Mouse (Mus musculus) embryonic facial prominence, embryonic 12.5 days (tissue): ENCODE measurements around the gene Ubfd1. TPM values are rescaled to one million over a fixed set of nuclear protein-coding genes. Genes with fewer than 3 reads are reported as not detected.

Experiments used
- ATAC-seq: fragments of 200-750 bp; cut with Nextera tagmentation; 2 replicates; pipeline ENCODE4 v1.8.0; 2017; ENCODE audit not compliant: insufficient number of reproducible peaks, insufficient read depth, low FRiP score, low TSS enrichment
- H3K27ac ChIP-seq: fragments of 300-500 bp; sonication (generic); 2 replicates; pipeline ENCODE4 v1.5.1; 2016; ENCODE audit warnings: mild to moderate bottlenecking
- H3K27me3 ChIP-seq: fragments of 300-500 bp; sonication (generic); 2 replicates; pipeline ENCODE4 v1.6.1; 2016; ENCODE audit warnings: mild to moderate bottlenecking, moderate library complexity
- H3K36me3 ChIP-seq: fragments of 300-500 bp; sonication (generic); 2 replicates; pipeline ENCODE4 v1.6.1; 2016; ENCODE audit warnings: mild to moderate bottlenecking
- H3K4me1 ChIP-seq: fragments of 300-500 bp; sonication (generic); 2 replicates; pipeline ENCODE4 v1.6.1; 2016
- H3K4me2 ChIP-seq: fragments of 300-500 bp; sonication (generic); replicated peaks from 2 replicates; pipeline ENCODE4 v1.6.1; 2016; ENCODE audit warnings: mild to moderate bottlenecking, moderate library complexity
- H3K4me3 ChIP-seq: fragments of 300-500 bp; sonication (generic); 2 replicates; pipeline ENCODE4 v1.5.1; 2016; ENCODE audit warnings: mild to moderate bottlenecking
- H3K9ac ChIP-seq: fragments of 300-500 bp; sonication (generic); 2 replicates; pipeline ENCODE4 v1.6.1; 2016; ENCODE audit warnings: mild to moderate bottlenecking, moderate library complexity
- H3K9me3 ChIP-seq: fragments of 300-500 bp; sonication (generic); 2 replicates; pipeline ENCODE4 v1.6.1; 2016; ENCODE audit warnings: mild to moderate bottlenecking, moderate library complexity
- WGBS: fragments of 180-500 bp; shearing (Covaris S2); methylation state at CpG from one replicate; pipeline ENCODE4 v1.1.7; 2016; 5-methylcytosine and 5-hydroxymethylcytosine counted together
- polyA plus RNA-seq: library from polyadenylated mRNA; unstranded; fragments of >200 nt; fragmentation: Nextera tagmentation; extraction: Ambion mirVana; gene quantifications from 2 replicates; pipeline ENCODE4 v1.2.1, GENCODE M21; 2016

Ubfd1 gene
- polyA plus RNA-seq, 1 experiment from 2014 or later: 103 TPM

- peaks cover 40% of the 10 kb centered on the region for H3K36me3 ChIP-seq
- H3K4me3 ChIP-seq: no peak overlapping the region
- ATAC-seq: no peak
These were observed 20.2 kb upstream of the Ubfd1 start for GRCm38 (mm10) chr7:122046813-122047212.

DNA sequence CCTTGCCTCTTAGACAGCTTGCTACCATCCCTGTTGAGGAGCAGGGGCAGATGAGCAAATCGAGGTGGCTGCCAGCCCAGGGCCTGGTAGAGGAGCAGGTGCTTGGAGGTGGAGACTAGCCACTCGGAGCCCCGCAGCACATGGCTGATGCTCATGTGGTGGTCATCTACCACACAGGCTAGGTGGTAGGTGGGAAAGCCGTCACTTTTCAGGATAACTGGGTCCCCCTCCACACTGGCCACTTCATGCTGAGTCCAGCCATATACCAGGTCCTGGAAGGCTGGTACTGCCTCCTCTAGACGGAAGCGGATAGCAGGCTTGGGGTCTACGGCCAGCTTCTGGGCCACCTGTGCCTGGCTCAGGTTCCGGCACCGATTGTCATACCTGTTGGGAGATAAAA lies 18.8 kb upstream of the Ubfd1 start:
- no peak overlapping the region for H3K4me2 ChIP-seq
- H3K9ac ChIP-seq: no peak overlapping the region
- no peaks in the 10 kb centered on the region for H3K27me3 ChIP-seq
- no peak overlapping the region for H3K27ac ChIP-seq
- H3K4me3 ChIP-seq: no peak overlapping the region
- WGBS: 93% methylated on average over 9 of the region's 9 CpGs
- no peaks in the 10 kb centered on the region for H3K9me3 ChIP-seq
- H3K4me1 ChIP-seq: no peaks in the 10 kb centered on the region
- no peak for ATAC-seq
- peaks cover 36% of the 10 kb centered on the region for H3K36me3 ChIP-seq

More at GRCm38 (mm10) chr7:122046813-122047212, 20.2 kb upstream of the Ubfd1 start:
- H3K4me1 ChIP-seq: no peaks in the 10 kb centered on the region
- 88% methylated on average over 2 of the region's 2 CpGs for WGBS
- no peak overlapping the region for H3K9ac ChIP-seq
- no peaks in the 10 kb centered on the region for H3K9me3 ChIP-seq
- no peaks in the 10 kb centered on the region for H3K27me3 ChIP-seq
- no peak overlapping the region for H3K4me2 ChIP-seq
- no peak overlapping the region for H3K27ac ChIP-seq

DNA sequence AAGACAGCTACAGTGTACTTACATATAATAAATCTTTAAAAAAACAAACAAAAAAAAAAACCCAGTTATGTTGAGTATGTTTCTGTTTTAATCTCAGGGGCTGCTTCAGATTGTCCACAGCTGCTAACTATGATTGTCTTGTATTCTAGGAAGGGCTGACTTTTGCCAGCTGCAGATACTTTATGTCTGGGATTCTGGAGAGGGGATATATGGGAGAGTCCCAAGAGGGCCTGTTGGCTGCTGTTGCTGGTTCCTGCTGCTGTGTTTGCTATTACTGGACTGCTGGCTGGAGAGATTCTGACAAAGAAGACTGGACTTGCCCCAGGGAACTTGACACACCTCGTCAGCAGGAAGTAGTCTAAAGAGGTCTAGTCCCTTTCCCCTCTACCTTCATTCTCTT lies 16.1 kb upstream of the Ubfd1 start:
- H3K9ac ChIP-seq: no peak overlapping the region
- peaks cover 52% of the 10 kb centered on the region for H3K36me3 ChIP-seq
- H3K4me3 ChIP-seq: no peak overlapping the region
- no peak overlapping the region for H3K4me2 ChIP-seq
- 88% methylated on average over 1 of the region's 1 CpGs for WGBS
- H3K4me1 ChIP-seq: no peaks in the 10 kb centered on the region
- no peak overlapping the region for H3K27ac ChIP-seq
- no peaks in the 10 kb centered on the region for H3K9me3 ChIP-seq
- H3K27me3 ChIP-seq: no peaks in the 10 kb centered on the region
- no peak for ATAC-seq

DNA sequence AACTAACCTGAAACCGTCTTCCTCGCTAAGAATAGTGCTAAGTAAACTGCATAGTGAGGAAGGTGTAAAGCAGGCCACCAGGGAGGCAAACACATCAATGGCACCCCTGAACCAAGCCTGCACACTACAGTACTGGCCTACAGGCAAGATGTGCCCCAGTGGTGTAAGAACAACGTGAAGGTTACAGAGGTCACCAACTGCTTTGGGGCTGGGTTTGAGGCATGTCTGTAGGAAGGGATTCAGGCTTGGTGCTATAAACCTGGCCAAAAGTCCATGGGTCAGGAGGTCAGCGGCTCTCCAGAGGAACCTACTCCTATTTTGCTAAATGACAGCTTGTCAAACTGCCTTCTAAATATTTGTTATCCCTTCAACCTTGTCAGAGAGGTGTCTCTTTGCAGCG lies 10.3 kb upstream of the Ubfd1 start:
- Histone ChIP-seq H3K36me3 (peaks cover 36% of the 10 kb centered on the region), H3K4me2 (no peak overlapping the region), H3K4me1 (no peaks in the 10 kb centered on the region), H3K9ac (no peak overlapping the region), H3K27me3 (no peaks in the 10 kb centered on the region), H3K9me3 (no peaks in the 10 kb centered on the region), H3K27ac (no peak overlapping the region), H3K4me3 (no peak overlapping the region)
- no peak for ATAC-seq
- WGBS: 78% methylated on average over 5 of the region's 5 CpGs

DNA sequence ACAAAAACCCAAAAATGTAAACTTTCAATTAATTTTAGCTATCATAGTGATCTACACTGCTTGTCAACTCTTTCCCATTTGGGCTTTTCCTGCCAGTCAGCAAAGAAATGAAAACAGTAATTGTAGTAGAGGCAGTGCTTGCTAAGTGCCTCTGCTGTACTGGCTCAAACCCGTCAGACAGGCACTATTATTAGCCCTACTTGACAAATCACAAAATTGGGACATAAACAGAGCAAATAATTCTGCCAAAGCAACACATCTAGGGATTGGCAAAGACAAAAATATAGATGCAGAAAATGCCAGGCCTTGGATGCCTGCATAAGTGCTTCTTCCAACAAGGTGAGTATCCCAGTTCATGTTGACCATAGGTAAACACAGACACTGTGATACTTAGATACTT lies 1.3 kb upstream of the Ubfd1 start:
- H3K4me1 ChIP-seq: peaks cover 19% of the 10 kb centered on the region
- 66% methylated on average over 1 of the region's 1 CpGs for WGBS
- ATAC-seq: no peak
- H3K9ac ChIP-seq: 0 out of 2 replicates have a peak overlapping the region, but pooled peaks have one; percentile 19
- no peaks in the 10 kb centered on the region for H3K27me3 ChIP-seq
- peaks cover 24% of the 10 kb centered on the region for H3K36me3 ChIP-seq
- no peak overlapping the region for H3K4me3 ChIP-seq
- no peaks in the 10 kb centered on the region for H3K9me3 ChIP-seq
- no peak overlapping the region for H3K27ac ChIP-seq
- peak overlapping the region; percentile 71 for H3K4me2 ChIP-seq

- no peak; the same call in 1 of the 2 replicates for ATAC-seq
- peak overlapping the region; percentile 71 for H3K4me2 ChIP-seq
- peak overlapping the region; percentile 91 for H3K9ac ChIP-seq
- peaks cover 19% of the 10 kb centered on the region for H3K4me1 ChIP-seq
- WGBS: 18% methylated on average over 31 of the region's 31 CpGs
- H3K4me3 ChIP-seq: peak overlapping the region; percentile 86
- H3K9me3 ChIP-seq: no peaks in the 10 kb centered on the region
- H3K36me3 ChIP-seq: peaks cover 26% of the 10 kb centered on the region
- H3K27ac ChIP-seq: peak overlapping the region; percentile 85
- H3K27me3 ChIP-seq: no peaks in the 10 kb centered on the region
These were observed 652 bp upstream of the Ubfd1 start for GRCm38 (mm10) chr7:122066102-122066944.

- H3K4me2 ChIP-seq: peak overlapping the region; percentile 73
- ATAC-seq: peak; percentile 31
- H3K4me1 ChIP-seq: peaks cover 19% of the 10 kb centered on the region
- H3K27me3 ChIP-seq: no peaks in the 10 kb centered on the region
- WGBS: 1% methylated on average over 58 of the region's 58 CpGs
- peak overlapping the region; percentile 91 for H3K9ac ChIP-seq
- no peaks in the 10 kb centered on the region for H3K9me3 ChIP-seq
- H3K27ac ChIP-seq: peak overlapping the region; percentile 85
- peaks cover 31% of the 10 kb centered on the region for H3K36me3 ChIP-seq
- peak overlapping the region; percentile 86 for H3K4me3 ChIP-seq
These were observed 774 bp downstream of the Ubfd1 start for GRCm38 (mm10) chr7:122067517-122068381.

DNA sequence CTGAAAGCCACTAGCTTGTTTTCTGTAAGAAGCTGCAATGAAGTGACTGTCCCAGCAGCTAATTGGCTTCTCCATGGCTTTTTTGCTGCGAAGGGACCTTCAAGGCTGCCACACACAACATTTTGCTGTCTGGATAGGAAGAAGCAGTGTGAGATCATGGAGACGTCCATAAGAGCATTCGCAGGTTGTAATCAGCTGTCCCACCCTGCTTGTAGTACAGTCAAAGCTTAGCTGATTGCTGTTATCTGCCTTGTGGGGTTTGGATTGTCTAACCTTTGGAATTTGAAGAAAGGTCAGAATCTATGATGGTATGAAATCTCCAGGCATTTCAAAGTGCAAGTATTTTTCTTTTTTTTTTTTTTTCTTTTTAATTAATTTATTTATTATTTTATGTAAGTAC lies 7.4 kb downstream of the Ubfd1 start:
- H3K4me3 ChIP-seq: no peak overlapping the region
- ATAC-seq: no peak
- 78% methylated on average over 3 of the region's 3 CpGs for WGBS
- peaks cover 81% of the 10 kb centered on the region for H3K36me3 ChIP-seq
- no peaks in the 10 kb centered on the region for H3K27me3 ChIP-seq
- no peak overlapping the region for H3K9ac ChIP-seq
- H3K4me1 ChIP-seq: no peaks in the 10 kb centered on the region
- H3K4me2 ChIP-seq: no peak overlapping the region
- H3K27ac ChIP-seq: no peak overlapping the region
- no peaks in the 10 kb centered on the region for H3K9me3 ChIP-seq

DNA sequence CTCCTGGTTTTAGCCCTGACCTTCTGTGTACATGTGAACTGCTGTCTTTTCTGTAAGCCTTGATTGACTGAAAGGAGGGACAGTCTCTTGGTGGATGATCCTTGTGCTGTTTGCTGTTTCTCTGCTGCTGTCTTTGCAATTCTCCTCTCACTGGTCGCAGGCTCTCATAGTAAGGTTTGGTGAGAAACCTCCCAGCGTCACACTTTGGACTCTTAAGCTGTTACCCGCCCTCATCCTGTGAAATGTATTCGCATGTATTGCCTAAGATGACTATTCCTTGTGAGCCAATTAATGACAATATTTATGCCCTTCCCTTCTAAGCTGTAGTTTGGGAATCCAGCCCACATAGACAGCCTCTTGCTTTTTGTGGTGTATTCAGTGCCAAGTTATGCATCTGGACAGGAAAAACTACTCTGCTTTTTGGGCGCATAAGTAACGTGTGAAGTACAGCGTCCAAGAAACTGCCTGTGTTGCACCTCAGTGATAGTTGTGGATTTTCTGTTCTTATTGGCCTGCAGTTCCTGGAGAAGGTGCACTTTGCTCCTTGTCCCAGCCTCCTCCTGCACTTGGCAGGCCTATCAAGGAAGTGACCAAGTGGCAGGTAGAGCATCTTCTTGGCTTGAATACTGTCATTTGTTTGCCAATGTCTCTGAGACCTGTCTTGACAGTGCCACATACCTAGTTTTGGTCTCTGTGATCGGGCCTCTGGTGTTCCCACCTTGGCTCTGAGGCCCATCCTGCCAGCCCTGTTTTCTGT lies 13.0 kb downstream of the Ubfd1 start:
- Histone ChIP-seq H3K9ac (no peak overlapping the region), H3K9me3 (no peaks in the 10 kb centered on the region), H3K4me1 (no peaks in the 10 kb centered on the region), H3K27ac (no peak overlapping the region), H3K27me3 (no peaks in the 10 kb centered on the region), H3K36me3 (peaks cover 71% of the 10 kb centered on the region), H3K4me2 (no peak overlapping the region), H3K4me3 (no peak overlapping the region)
- no peak for ATAC-seq
- 95% methylated on average over 8 of the region's 8 CpGs for WGBS

DNA sequence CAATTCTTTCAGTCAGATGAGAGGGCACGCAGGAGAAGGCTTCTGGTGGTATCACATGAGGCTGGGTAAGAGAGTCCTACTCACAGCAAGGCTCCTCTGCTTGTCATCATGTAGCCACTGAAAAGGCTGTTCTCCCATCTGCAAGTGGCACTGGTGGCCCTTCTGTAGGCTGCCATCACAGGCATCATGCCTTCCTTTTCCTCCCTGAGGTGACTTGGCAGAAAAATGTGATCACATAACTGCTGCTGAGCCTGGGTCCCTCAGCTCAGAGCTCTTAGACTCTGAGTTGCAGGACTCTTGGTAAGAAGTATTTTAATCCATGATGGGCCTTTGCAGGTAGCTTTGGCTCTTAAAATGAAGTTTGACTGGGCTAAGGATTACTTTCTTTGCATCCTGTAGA lies 14.1 kb downstream of the Ubfd1 start:
- Histone ChIP-seq H3K36me3 (peaks cover 67% of the 10 kb centered on the region), H3K27ac (no peak overlapping the region), H3K4me1 (no peaks in the 10 kb centered on the region), H3K27me3 (no peaks in the 10 kb centered on the region), H3K4me3 (no peak overlapping the region), H3K4me2 (no peak overlapping the region), H3K9ac (no peak overlapping the region), H3K9me3 (no peaks in the 10 kb centered on the region)
- 91% methylated on average over 1 of the region's 1 CpGs for WGBS
- ATAC-seq: no peak

DNA sequence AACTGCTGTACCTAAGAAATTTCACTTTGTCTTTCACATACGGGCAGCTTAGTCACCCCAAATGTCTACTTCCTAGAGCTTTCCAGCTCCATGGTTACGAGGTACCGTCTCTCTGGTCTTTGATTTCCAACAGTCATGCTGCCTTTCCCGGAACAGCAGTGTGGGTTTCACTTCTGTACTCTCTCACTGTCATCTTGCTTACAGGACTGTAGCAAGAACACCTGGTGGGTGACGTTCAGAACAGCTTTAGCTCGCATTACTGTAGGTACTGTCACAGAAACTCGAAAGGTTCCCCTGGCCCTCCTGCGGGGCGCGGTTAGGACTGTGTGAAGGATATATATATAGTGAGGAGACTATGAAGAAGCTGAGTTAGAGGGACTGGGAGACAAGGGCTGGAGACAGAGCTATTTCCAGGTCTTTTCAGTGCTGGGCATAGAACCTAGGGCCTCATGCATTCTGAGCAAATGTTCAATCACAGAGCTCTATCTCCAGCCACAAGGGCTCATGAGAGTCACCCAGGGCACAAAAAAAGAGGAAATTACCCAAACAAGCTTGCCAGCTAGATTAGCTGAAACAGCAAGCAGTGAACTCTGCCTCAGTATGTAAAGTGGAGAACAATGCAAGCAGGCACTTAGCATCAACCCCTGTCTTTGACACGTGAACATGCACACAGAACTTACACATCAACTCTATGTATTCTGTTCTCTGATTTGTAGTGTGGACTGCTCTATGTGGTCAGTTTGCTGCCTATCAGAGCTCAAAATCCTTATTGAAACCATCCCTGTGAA lies 20.4 kb downstream of the Ubfd1 start:
- Histone ChIP-seq H3K36me3 (peaks cover 65% of the 10 kb centered on the region), H3K4me2 (no peak overlapping the region), H3K4me3 (no peak overlapping the region), H3K9me3 (no peaks in the 10 kb centered on the region), H3K9ac (no peak overlapping the region), H3K4me1 (no peaks in the 10 kb centered on the region), H3K27me3 (no peaks in the 10 kb centered on the region), H3K27ac (no peak overlapping the region)
- ATAC-seq: no peak
- 92% methylated on average over 11 of the region's 11 CpGs for WGBS
